Mouse (Mus musculus): Measurements from ENCODE around the gene Eva1b.

Eva1b gene

GRCm38 (mm10) chr4:126120506-126120905 lies 27.0 kb upstream of the Eva1b start:
- DNase-seq = no peak

DNA sequence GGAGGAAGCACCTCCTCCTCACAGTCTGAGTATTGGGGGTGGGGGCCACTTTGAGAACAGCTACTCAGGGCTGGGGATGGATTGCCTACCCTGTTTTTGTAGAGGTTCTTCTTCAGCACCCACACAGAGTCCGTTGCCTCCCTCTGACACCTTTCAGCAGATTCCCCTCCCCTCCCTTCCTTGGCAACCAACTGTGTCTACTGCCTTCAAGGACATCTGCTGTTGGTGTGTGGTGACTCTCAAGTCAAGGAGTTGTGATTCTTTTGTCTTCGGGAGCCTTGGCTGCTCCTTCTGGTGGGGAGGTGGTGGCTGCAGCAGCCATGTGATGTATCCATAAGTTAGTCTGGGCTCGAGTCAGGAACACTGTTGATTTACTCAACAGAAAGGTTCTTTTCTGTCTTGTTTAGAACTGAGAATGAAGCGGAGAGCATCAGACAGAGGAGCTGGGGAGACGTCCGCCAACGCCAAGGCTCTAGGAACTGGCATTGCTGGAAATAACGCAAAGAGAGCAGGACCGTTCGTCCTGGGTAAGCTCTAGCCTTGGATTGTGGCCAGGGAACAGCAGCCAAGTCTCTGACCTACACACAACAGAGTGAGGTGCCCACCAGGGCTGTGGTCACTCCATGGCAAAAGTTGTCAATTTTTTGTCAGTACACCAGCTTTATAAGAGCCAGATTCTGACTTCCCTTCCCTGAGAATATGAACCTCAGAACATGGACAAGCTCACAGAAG lies 24.1 kb upstream of the Eva1b start:
- no peak for DNase-seq

DNA sequence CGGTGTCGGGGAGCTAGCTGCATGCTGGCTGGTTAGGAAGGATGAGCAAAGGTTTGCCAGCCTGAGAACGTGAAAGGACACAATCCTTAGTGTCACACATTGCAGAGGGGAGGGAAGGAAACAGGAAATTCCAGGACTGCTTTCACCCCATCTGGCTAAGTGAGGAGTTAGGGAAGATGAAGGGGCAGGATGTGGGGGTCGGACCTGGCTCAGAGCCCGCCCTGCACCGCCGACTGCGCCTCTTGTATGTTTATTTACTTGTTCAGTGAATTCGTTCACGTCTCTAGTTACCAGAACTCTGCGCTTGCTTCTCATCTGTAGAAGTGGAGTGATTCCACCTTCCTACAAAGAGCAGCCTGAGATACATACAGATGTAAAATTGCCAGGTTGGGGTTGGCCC lies 17.0 kb upstream of the Eva1b start:
- peak; percentile 43 to 63 for DNase-seq

- DNase-seq = peak; percentile 56 to 64
Observed at GRCm38 (mm10) chr4:126131290-126132121, 16.0 kb upstream of the Eva1b start.

DNA sequence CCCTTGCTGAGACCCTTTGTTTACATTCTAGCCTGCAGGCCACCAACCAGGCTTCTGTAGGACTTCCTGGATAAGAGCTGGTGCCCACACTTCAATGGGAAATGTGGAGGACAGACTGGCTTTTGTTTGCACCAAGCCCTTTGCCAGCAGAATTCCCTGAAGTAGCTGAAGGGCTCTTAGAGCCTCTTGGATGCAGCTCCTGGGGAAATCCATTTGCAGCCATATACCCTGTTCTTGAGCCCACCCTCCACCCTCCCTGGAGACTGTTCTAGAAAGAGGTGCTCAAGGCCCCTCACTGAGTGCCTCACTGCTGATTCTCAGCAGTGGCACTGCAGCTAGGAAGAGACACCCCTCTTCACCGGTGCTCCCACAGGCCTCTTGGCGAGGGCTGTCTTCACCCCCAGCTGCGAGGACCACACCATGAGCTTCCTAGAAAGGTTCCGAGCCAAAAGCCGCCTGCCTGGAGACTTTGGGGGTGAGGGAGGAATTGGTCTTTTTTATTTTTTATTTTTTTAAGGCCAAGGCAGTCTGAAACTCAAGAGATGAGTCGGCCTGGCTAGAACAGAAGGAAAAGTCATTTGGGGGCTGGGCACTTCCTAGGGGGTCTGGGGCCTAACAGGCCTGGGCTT lies 14.8 kb upstream of the Eva1b start:
- no peak for DNase-seq

DNA sequence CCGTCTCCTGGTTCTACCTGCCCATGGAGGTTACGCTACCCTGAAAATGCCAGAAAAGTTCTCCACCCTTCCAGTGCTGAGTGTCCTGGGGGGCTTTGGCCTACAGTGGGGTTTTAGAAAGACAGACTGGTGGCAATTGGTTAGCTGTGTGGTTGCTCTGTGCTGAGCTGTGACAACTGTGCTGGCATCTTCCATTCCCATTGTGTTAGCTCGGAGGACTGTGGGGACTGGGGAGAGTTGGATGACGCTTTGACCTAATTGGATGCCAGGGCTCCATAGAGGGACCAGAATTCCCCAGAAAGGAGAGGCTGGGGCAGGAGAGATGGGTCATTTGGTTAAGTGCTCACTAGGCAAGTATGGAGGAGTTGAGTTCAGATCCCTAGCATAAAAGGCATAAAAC lies 13.3 kb upstream of the Eva1b start:
- DNase-seq = no peak

GRCm38 (mm10) chr4:126134639-126135038 lies 12.9 kb upstream of the Eva1b start:
- DNase-seq = no peak

GRCm38 (mm10) chr4:126137773-126138172 lies 9.8 kb upstream of the Eva1b start:
- no peak for DNase-seq

DNA sequence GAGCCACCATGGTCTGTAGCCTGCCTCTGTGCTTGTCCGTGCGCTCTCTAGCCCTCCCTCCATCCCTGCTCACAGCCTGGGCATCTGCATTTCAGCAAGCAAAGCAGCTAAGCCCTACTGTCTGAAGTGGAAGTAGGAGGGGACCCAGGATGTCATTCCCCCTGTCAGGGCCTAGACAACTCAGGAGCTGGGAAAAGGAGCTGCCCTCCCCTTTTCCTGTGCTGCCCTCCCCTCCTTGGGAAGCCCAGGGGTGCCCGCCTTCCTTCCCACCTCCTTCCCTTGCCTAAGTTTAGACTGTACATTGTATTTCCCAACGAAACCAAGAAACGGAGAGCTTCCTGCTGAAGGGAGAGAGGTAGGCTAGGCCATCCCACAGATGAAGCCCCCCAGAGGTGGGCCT lies 6.5 kb upstream of the Eva1b start:
- DNase-seq = peak; percentile 55

GRCm38 (mm10) chr4:126145396-126145795 lies 2.1 kb upstream of the Eva1b start:
- peak; percentile 61 to 72 for DNase-seq

DNA sequence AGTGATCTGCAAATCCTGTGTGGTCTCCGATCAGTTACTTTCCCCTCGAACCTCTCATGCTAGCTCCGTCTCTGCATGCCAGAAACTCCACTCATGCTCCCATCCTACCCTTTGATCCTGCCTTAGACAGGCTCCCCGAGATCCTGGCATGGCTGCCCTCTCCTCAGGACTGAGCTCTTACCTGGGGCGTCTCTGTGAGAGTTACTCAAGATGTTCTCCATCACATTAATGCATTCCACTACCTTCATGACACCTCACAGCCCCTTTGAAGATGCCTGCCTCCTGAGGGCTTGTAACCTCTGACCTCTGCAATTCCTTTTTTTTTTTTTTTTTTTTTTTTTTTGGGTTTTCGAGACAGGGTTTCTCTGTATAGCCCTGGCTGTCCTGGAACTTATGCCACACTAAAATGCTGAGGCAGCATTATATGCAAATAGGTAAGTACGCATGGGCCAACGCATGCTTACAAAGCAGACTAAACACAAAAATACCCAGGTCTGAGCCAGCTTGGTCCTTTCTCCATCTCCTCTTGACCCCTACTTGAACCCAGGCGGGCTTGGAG lies 491 bp upstream of the Eva1b start:
- DNase-seq = no peak

GRCm38 (mm10) chr4:126148161-126148961 lies 817 bp downstream of the Eva1b start:
- DNase-seq = peak; percentile 85 to 88

GRCm38 (mm10) chr4:126149041-126149676 lies 1.6 kb downstream of the Eva1b start:
- peak; percentile 47 to 56 for DNase-seq

- no peak for DNase-seq
Observed at GRCm38 (mm10) chr4:126149798-126150197, 2.3 kb downstream of the Eva1b start.

DNA sequence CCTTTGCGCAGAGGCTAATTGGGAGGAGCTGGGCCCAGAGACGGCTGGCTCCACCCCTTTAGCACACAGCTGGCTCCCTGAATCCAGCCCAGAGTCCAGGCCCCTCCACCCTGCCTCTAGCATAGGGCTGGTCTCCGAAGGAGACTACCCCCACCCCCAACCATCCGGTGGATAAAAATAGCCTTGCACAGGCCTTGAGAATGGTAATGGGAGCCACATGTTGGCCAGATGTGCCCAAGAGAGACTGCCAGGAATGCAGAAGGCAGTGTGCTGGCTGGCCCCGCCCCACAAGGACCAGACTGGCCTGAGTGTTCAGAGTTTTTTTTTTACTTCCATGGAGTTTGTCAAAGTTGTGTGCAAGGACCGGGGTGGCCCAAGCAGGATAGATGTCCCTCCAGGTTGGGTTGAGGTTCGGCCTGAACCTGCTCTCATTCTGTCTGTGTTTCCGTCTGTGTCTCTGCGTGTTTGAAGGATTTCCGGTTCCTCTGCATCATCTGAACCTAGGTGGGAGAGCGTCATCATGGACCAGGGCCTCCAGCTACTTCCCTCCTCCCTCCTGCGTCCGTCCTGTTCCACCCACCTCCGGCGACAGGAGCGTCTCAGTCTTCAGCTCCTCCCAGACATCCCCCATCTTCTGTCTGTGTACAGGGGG lies 2.9 kb downstream of the Eva1b start:
- peak; percentile 82 to 87 for DNase-seq

DNA sequence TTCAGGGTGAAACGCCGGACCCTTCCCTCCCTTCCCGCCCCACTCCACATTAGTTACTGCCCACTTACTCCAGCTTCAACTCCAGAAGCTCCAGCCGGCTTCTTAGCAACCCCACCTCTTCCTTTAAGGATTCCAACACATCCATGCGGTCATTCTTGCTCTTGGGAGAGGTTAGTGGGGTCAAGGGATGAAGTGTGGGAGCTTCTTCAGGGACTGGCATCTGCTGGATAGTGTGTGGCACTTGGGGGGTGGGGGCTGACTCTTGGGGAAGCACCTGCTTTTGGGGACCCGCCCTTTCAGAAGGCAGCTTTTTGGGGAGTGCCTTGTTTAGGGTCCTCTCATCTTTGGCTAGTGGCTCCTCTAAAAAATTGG lies 3.4 kb downstream of the Eva1b start:
- DNase-seq = no peak

DNA sequence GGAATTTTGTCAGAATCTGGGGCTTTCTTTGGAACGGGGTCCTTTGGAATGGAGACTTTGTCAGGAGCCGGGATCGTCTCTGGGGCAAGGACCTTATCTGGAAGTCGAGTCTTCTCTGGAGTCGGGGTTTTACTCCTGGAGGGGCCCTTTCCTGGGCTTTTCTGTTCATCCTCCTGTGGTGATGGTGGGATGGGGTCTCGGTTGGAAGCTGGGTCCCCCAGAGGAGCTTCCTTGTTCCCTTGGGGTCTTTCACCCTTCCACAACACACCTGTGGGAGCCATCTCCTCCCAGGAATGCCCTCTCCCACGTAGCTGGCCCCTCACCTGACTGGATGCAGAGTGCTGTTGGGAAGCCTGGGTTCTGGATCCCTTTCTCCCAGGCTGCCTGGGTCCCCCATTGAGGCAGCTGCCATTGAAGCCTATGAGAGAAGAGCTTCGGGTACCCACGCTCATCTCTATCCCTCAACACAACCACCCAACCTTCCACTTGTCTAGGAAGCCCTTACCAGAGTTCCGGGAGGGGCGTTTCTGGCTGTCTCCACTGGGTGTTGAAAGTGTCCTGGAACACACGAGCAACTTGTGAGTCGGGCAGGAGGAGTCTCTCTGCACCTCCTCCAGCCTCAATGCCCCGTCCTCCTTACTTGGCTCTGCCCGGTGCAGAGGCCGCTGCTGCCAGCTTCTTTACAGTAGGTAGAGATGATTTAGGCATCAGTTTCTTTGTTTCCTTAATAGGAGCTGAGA lies 4.3 kb downstream of the Eva1b start:
- DNase-seq = no peak

GRCm38 (mm10) chr4:126152864-126153263 lies 5.3 kb downstream of the Eva1b start:
- DNase-seq = no peak

GRCm38 (mm10) chr4:126155183-126155582 lies 7.6 kb downstream of the Eva1b start:
- peak; percentile 56 to 78 for DNase-seq

- no peak for DNase-seq
Observed at GRCm38 (mm10) chr4:126155869-126156268, 8.3 kb downstream of the Eva1b start.

DNA sequence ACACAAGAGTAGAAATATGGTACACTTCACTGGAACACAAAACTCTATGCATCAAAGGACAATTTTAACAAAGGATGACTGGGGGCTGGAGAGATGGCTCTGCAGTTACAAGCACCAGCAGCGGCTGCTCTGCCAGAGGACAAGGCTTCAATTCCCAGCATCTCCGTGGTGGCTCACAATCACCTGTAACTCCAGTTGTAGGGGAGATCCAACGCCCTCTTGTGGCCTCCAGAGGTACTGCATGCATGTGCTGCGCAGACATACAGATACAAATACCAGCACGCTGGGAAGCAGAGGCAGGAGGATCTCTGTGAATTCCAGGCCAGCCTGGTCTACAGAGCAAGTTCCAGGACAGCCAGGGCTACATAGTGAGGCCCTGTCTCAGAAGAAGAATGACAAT lies 9.1 kb downstream of the Eva1b start:
- peak in 1 of 2 experiments; percentile 60 for DNase-seq
